Mouse (Mus musculus): ENCODE data around the gene Dpp6. TPM values are rescaled to one million over a fixed set of nuclear protein-coding genes. Genes with fewer than 3 reads are reported as not detected.
A peak's percentile ranks its signal among the peaks of the same experiment; 100 is the strongest.

Gene Dpp6
- polyA plus RNA-seq, 1 experiment from 2014 or later: 42.0 TPM

DNA sequence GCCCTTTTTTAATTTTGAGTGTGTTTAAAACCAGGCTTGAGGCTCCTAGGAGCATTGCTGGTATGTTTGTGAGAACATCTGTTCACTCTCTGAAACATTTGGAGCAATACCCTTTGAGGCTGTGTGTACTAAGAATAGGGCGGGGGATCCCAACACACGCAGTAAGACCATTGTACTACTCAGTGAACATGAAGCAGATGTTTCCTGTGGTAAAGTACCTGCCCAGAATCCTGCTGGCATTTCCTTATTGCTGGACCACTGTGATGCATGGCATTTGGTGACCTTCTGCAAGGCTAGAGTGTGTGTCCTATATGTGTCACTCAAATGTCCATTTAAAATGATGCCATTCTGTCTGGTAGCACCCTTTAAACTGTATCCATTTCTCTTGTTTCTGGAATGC lies 854.5 kb downstream of the Dpp6 start:
- ATAC-seq: no peak
- no peaks in the 10 kb centered on the region for H3K27me3 ChIP-seq (replicated peaks; ENCODE audit: control insufficient read depth, insufficient read depth, low read length)
- no peak overlapping the region for H3K9ac ChIP-seq (replicated peaks; ENCODE audit: low read depth, low read length)
- no peak overlapping the region for H3K27ac ChIP-seq (ENCODE audit: low read length)
- peaks cover 2% of the 10 kb centered on the region; the same call in 1 of the 2 replicates for H3K36me3 ChIP-seq (ENCODE audit: control insufficient read depth, insufficient read depth)
- WGBS: 91% methylated on average over 2 of the region's 2 CpGs
- H3K4me1 ChIP-seq (replicated peaks; ENCODE audit: control insufficient read depth, insufficient read depth, low read length): no peaks in the 10 kb centered on the region
- H3K9me3 ChIP-seq (ENCODE audit: control insufficient read depth, low read length): no peaks in the 10 kb centered on the region
- no peak overlapping the region for H3K4me3 ChIP-seq (replicated peaks; ENCODE audit: low read length)
- H3K4me2 ChIP-seq (ENCODE audit: low read length): no peak overlapping the region

DNA sequence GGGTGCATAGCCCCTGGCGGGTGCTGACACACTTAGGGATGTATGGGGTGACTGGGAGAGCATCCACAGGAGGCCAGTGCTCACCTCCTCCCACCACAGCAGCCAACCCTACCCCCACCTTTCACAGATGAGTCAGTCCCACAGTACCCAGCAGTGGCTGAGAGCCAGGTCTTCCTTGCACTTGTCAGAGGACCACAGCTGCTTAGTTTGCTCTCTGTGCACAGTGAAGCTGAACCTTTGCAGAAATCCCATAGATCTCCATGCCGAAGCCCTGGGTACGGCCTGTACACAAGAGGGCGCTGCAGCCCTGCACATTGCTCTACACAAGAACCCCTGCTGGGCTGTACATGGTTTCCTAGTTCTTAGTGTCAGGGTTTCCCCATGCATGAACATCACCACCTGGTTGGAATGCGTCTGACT lies 860.3 kb downstream of the Dpp6 start:
- Histone ChIP-seq H3K27me3 (replicated peaks; ENCODE audit: control insufficient read depth, insufficient read depth, low read length) (no peaks in the 10 kb centered on the region), H3K36me3 (ENCODE audit: control insufficient read depth, insufficient read depth) (no peaks in the 10 kb centered on the region), H3K4me1 (replicated peaks; ENCODE audit: control insufficient read depth, insufficient read depth, low read length) (no peaks in the 10 kb centered on the region), H3K4me2 (ENCODE audit: low read length) (no peak overlapping the region), H3K9ac (replicated peaks; ENCODE audit: low read depth, low read length) (no peak overlapping the region), H3K9me3 (ENCODE audit: control insufficient read depth, low read length) (no peaks in the 10 kb centered on the region), H3K4me3 (replicated peaks; ENCODE audit: low read length) (no peak overlapping the region), H3K27ac (ENCODE audit: low read length) (no peak overlapping the region)
- ATAC-seq: no peak
- 57% methylated on average over 5 of the region's 5 CpGs for WGBS

GRCm38 (mm10) chr5:27679151-27679550 lies 862.1 kb downstream of the Dpp6 start:
- H3K36me3 ChIP-seq (ENCODE audit: control insufficient read depth, insufficient read depth): no peaks in the 10 kb centered on the region
- ATAC-seq: no peak
- no peaks in the 10 kb centered on the region for H3K9me3 ChIP-seq (ENCODE audit: control insufficient read depth, low read length)
- no peak overlapping the region for H3K4me3 ChIP-seq (replicated peaks; ENCODE audit: low read length)
- H3K9ac ChIP-seq (replicated peaks; ENCODE audit: low read depth, low read length): no peak overlapping the region
- no peak overlapping the region for H3K4me2 ChIP-seq (ENCODE audit: low read length)
- H3K4me1 ChIP-seq (replicated peaks; ENCODE audit: control insufficient read depth, insufficient read depth, low read length): no peaks in the 10 kb centered on the region
- H3K27ac ChIP-seq (ENCODE audit: low read length): no peak overlapping the region
- no peaks in the 10 kb centered on the region for H3K27me3 ChIP-seq (replicated peaks; ENCODE audit: control insufficient read depth, insufficient read depth, low read length)
- WGBS: 84% methylated on average over 1 of the region's 1 CpGs

DNA sequence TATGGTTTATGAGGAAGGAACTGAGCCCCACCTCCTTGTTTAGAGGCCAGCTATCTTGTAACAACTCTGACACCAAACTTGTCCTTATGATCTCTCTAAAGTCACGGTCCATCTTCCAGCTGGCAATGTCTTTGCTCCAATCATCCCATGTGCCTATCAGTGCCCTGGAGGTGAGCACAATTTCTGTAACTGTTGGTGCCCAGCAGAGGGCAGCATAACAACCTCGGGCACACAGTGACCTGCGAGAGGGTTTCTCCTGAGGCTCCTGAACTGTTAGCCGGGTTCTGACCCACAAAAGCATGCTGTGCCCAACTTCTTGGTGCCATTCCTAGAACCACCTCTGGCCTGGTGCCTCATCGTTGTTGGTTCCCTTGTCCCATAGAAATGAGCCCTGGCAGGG lies 863.5 kb downstream of the Dpp6 start:
- 33% methylated on average over 5 of the region's 5 CpGs for WGBS
- H3K4me3 ChIP-seq (replicated peaks; ENCODE audit: low read length): no peak overlapping the region
- no peaks in the 10 kb centered on the region for H3K27me3 ChIP-seq (replicated peaks; ENCODE audit: control insufficient read depth, insufficient read depth, low read length)
- no peaks in the 10 kb centered on the region for H3K9me3 ChIP-seq (ENCODE audit: control insufficient read depth, low read length)
- no peak for ATAC-seq
- H3K9ac ChIP-seq (replicated peaks; ENCODE audit: low read depth, low read length): no peak overlapping the region
- H3K4me1 ChIP-seq (replicated peaks; ENCODE audit: control insufficient read depth, insufficient read depth, low read length): no peaks in the 10 kb centered on the region
- no peak overlapping the region for H3K4me2 ChIP-seq (ENCODE audit: low read length)
- no peak overlapping the region for H3K27ac ChIP-seq (ENCODE audit: low read length)
- no peaks in the 10 kb centered on the region for H3K36me3 ChIP-seq (ENCODE audit: control insufficient read depth, insufficient read depth)

- Histone ChIP-seq H3K9me3 (ENCODE audit: control insufficient read depth, low read length) (no peaks in the 10 kb centered on the region), H3K4me1 (replicated peaks; ENCODE audit: control insufficient read depth, insufficient read depth, low read length) (no peaks in the 10 kb centered on the region), H3K36me3 (ENCODE audit: control insufficient read depth, insufficient read depth) (no peaks in the 10 kb centered on the region), H3K27ac (ENCODE audit: low read length) (no peak overlapping the region), H3K9ac (replicated peaks; ENCODE audit: low read depth, low read length) (no peak overlapping the region), H3K4me2 (ENCODE audit: low read length) (no peak overlapping the region), H3K4me3 (replicated peaks; ENCODE audit: low read length) (no peak overlapping the region), H3K27me3 (replicated peaks; ENCODE audit: control insufficient read depth, insufficient read depth, low read length) (no peaks in the 10 kb centered on the region)
- ATAC-seq: peak; percentile 38; the same call in 1 of the 2 replicates
- WGBS: 43% methylated on average over 11 of the region's 11 CpGs
Measured at GRCm38 (mm10) chr5:27685162-27685561, 868.2 kb downstream of the Dpp6 start.

- Histone ChIP-seq H3K4me3 (replicated peaks; ENCODE audit: low read length) (no peak overlapping the region), H3K27ac (ENCODE audit: low read length) (no peak overlapping the region), H3K4me2 (ENCODE audit: low read length) (no peak overlapping the region), H3K36me3 (ENCODE audit: control insufficient read depth, insufficient read depth) (no peaks in the 10 kb centered on the region), H3K4me1 (replicated peaks; ENCODE audit: control insufficient read depth, insufficient read depth, low read length) (no peaks in the 10 kb centered on the region), H3K9ac (replicated peaks; ENCODE audit: low read depth, low read length) (no peak overlapping the region), H3K27me3 (replicated peaks; ENCODE audit: control insufficient read depth, insufficient read depth, low read length) (no peaks in the 10 kb centered on the region), H3K9me3 (ENCODE audit: control insufficient read depth, low read length) (no peaks in the 10 kb centered on the region)
- no peak for ATAC-seq
- 71% methylated on average over 3 of the region's 3 CpGs for WGBS
Measured at GRCm38 (mm10) chr5:27685923-27686322, 868.9 kb downstream of the Dpp6 start.

DNA sequence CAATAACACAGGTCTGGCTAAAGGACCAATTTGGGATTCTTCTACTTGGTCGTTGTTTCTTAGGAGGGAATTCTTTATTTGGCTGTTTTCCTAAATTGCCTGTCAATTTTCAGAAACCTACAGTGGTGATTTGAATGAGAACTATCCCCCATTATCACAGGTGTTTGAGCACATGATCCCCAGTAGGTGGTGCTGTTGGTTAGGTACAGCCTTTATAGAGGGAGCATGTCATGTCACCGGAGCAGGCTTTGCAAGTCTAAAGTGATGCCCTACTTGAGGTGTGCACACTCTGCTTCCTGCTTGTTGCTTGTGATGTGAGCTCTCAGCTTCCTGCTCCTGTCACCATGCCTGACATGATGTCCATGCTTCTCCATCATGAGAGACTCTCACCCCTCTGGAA lies 870.3 kb downstream of the Dpp6 start:
- Histone ChIP-seq H3K9me3 (ENCODE audit: control insufficient read depth, low read length) (no peaks in the 10 kb centered on the region), H3K27me3 (replicated peaks; ENCODE audit: control insufficient read depth, insufficient read depth, low read length) (no peaks in the 10 kb centered on the region), H3K4me3 (replicated peaks; ENCODE audit: low read length) (no peak overlapping the region), H3K36me3 (ENCODE audit: control insufficient read depth, insufficient read depth) (no peaks in the 10 kb centered on the region), H3K4me1 (replicated peaks; ENCODE audit: control insufficient read depth, insufficient read depth, low read length) (no peaks in the 10 kb centered on the region), H3K9ac (replicated peaks; ENCODE audit: low read depth, low read length) (no peak overlapping the region), H3K4me2 (ENCODE audit: low read length) (no peak overlapping the region), H3K27ac (ENCODE audit: low read length) (no peak overlapping the region)
- WGBS: 88% methylated on average over 2 of the region's 2 CpGs
- no peak for ATAC-seq

DNA sequence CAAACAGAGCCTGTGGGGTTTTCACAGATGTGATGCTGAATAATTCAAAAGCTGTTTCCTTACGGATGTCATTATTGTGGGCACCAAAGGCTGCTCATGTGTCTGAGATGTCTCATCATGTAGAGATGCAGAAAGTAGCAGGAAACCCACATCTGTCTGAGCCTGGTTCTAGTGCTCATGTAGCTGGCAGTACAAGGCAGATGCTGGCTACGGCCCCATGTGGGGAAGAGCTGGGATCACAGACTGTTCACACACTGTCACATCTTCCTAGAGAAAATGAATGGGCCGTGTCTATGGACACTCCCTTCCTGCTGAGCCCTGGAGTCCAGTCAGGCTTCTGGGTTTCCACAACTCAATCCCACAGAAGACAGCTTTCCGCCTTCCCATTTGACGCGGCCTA lies 885.5 kb downstream of the Dpp6 start:
- 87% methylated on average over 6 of the region's 6 CpGs for WGBS
- H3K36me3 ChIP-seq (ENCODE audit: control insufficient read depth, insufficient read depth): no peaks in the 10 kb centered on the region
- no peak overlapping the region for H3K4me3 ChIP-seq (replicated peaks; ENCODE audit: low read length)
- no peak overlapping the region for H3K27ac ChIP-seq (ENCODE audit: low read length)
- H3K4me2 ChIP-seq (ENCODE audit: low read length): no peak overlapping the region
- ATAC-seq: no peak
- H3K4me1 ChIP-seq (replicated peaks; ENCODE audit: control insufficient read depth, insufficient read depth, low read length): no peaks in the 10 kb centered on the region
- no peak overlapping the region for H3K9ac ChIP-seq (replicated peaks; ENCODE audit: low read depth, low read length)
- no peaks in the 10 kb centered on the region for H3K27me3 ChIP-seq (replicated peaks; ENCODE audit: control insufficient read depth, insufficient read depth, low read length)
- no peaks in the 10 kb centered on the region for H3K9me3 ChIP-seq (ENCODE audit: control insufficient read depth, low read length)

DNA sequence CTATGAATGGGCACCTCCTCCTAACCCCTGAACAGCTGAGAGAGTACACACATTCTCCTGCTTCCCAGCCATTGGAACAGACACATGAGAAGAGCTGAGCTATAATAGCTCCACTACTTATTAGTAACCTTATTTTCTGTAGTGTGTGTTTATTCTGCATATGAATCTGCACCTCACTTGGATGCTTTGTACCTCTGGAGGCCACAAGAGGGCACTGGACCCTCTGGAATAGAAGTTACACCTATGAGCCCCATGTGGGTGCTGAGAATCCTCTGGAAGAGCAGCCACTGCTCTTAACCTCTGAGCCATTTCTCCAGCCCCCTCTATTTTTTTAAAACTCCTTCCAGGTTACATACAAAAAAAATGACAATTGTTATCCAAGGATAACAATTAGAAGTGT lies 888.0 kb downstream of the Dpp6 start:
- Histone ChIP-seq H3K9ac (replicated peaks; ENCODE audit: low read depth, low read length) (no peak overlapping the region), H3K27ac (ENCODE audit: low read length) (no peak overlapping the region), H3K4me3 (replicated peaks; ENCODE audit: low read length) (no peak overlapping the region), H3K4me1 (replicated peaks; ENCODE audit: control insufficient read depth, insufficient read depth, low read length) (peaks cover 4% of the 10 kb centered on the region), H3K36me3 (ENCODE audit: control insufficient read depth, insufficient read depth) (no peaks in the 10 kb centered on the region), H3K9me3 (ENCODE audit: control insufficient read depth, low read length) (no peaks in the 10 kb centered on the region), H3K4me2 (ENCODE audit: low read length) (no peak overlapping the region), H3K27me3 (replicated peaks; ENCODE audit: control insufficient read depth, insufficient read depth, low read length) (no peaks in the 10 kb centered on the region)
- no peak for ATAC-seq

GRCm38 (mm10) chr5:27706551-27706950 lies 889.5 kb downstream of the Dpp6 start:
- no peak for ATAC-seq
- WGBS: 47% methylated on average over 6 of the region's 6 CpGs
- no peaks in the 10 kb centered on the region for H3K9me3 ChIP-seq (ENCODE audit: control insufficient read depth, low read length)
- no peaks in the 10 kb centered on the region for H3K36me3 ChIP-seq (ENCODE audit: control insufficient read depth, insufficient read depth)
- no peak overlapping the region for H3K9ac ChIP-seq (replicated peaks; ENCODE audit: low read depth, low read length)
- H3K4me2 ChIP-seq (ENCODE audit: low read length): no peak overlapping the region
- peaks cover 4% of the 10 kb centered on the region for H3K4me1 ChIP-seq (replicated peaks; ENCODE audit: control insufficient read depth, insufficient read depth, low read length)
- no peak overlapping the region for H3K4me3 ChIP-seq (replicated peaks; ENCODE audit: low read length)
- no peaks in the 10 kb centered on the region for H3K27me3 ChIP-seq (replicated peaks; ENCODE audit: control insufficient read depth, insufficient read depth, low read length)
- H3K27ac ChIP-seq (ENCODE audit: low read length): no peak overlapping the region

All from forebrain, embryonic 16.5 days (tissue).